Mouse (Mus musculus): Measurements from ENCODE around the gene Grm8.

DNA sequence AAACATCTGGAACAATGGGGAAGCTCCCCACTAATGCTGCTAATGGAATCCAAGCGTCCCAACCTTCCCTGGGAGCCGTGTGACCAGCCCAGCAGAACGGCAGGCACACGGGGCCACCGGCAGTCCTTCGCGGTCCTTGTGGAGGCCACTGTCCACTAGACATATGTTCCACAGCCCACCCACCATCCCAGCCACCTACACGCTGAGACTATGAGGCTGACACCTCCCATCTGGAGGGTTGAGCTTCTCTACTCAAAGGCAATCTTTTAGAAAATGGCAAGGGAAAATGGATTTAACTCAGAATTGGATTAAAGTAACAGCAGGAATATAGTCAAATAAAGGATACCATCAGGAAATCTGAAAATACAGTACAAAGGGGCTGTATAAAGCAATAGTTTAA lies 23.4 kb downstream of the Grm8 start:
- TF ChIP-seq CHD1 (IDR thresholded peaks at IDR 0.05; ENCODE audit: low read depth, low read length) (no peak), ZNF384 (IDR thresholded peaks at IDR 0.05; ENCODE audit: low read depth, low read length) (no peak), NRF1 (IDR thresholded peaks at IDR 0.05; ENCODE audit: insufficient read depth, low read depth, low read length, poor library complexity, severe bottlenecking) (no peak), ETS1 (IDR thresholded peaks at IDR 0.05; ENCODE audit: low read depth, low read length) (no peak), MAFK (IDR thresholded peaks at IDR 0.05; ENCODE audit: borderline replicate concordance, low read depth, low read length) (no peak), SMC3 (IDR thresholded peaks at IDR 0.05; ENCODE audit: low read depth, low read length) (no peak)

All from MEL (cell line).